Mouse (Mus musculus): Measurements from ENCODE around the gene Ly6g5b. TPM values are rescaled to one million over a fixed set of nuclear protein-coding genes. Genes with fewer than 3 reads are reported as not detected.
A peak's percentile ranks its signal among the peaks of the same experiment; 100 is the strongest.

Gene Ly6g5b
- polyA plus RNA-seq, 1 experiment: not detected

DNA sequence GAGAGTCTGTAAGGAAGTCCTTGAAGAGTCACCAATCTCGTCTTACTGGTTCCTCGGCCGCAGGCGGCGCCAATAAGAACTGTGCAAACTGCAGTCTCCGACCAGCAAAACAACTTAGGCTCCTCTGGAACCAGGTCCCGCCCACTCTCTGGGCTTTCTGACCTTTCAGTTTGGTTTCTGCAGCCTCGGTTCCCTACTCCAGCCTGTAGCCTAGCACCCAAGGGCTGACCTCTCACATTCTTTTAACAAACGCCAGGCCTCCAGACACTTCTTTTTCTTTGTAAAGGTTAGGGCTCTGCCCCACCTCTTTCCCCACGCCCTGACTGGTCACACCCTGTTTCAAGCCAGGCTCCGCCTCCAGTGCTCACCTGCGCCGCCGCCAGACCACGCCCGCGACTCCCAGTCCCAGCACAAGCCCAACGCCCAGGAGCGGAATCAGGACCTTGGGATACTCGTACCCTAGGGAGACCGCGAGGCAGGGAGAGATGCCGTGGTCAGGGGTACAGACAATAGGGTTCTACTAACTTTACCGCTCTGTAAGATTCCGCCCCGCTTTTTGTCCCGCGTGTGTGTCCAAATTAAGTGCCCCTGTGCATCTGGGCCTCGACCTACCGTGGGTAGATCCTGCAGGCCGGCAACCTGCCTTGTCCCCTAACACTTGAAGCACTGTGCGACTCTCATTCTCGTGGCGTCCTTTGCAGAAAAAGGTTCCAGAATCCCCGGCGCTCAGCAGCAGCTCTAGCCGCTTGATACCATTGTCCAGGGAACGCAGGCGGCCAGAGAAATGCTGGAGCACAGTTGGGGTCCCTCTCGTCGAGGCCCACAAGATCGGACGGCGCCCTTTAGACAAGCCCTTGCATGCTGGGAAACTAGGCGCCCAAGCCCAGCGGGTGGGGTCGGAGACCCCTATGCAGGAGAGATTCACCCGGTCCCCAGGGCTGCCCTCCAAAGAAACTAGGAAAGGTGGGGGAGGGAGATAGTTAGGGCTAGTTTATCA lies 50.0 kb downstream of the Ly6g5b start, which contains the start of gene Ly6g6c:
Gene Ly6g6c (plus strand): TSS at position 438 of the 997 bp plus-strand sequence.
- Histone ChIP-seq H3K9me3 (replicated peaks; ENCODE audit: control insufficient read depth, insufficient read depth, low read length, poor library complexity, severe bottlenecking) (no peaks in the 10 kb centered on the region), H3K4me1 (ENCODE audit: control insufficient read depth, insufficient read depth, low read length) (peaks cover 6% of the 10 kb centered on the region), H3K4me3 (ENCODE audit: low read depth, low read length) (peak within 1 kb of the TSS; percentile 79), H3K27me3 (ENCODE audit: control insufficient read depth, insufficient read depth, low read length, poor library complexity, severe bottlenecking) (no peaks in the 10 kb centered on the region), H3K36me3 (ENCODE audit: control insufficient read depth, insufficient read depth, low read length, poor library complexity, severe bottlenecking) (no peaks in the 10 kb centered on the region), H3K27ac (ENCODE audit: insufficient read depth, low read length) (peak within 1 kb of the TSS; percentile 93), H3K9ac (ENCODE audit: low read depth, poor library complexity, severe bottlenecking) (peak within 1 kb of the TSS; percentile 64)
- peak; percentile 40 for TF ChIP-seq EP300 (IDR thresholded peaks at IDR 0.05; ENCODE audit: insufficient read depth, low read depth, low read length)
- no peak for TF ChIP-seq CTCF (IDR thresholded peaks at IDR 0.05; ENCODE audit: low read depth, low read length)
- peak; percentile 64 for TF ChIP-seq POLR2A (IDR thresholded peaks at IDR 0.05; ENCODE audit: insufficient read depth, low read length)

DNA sequence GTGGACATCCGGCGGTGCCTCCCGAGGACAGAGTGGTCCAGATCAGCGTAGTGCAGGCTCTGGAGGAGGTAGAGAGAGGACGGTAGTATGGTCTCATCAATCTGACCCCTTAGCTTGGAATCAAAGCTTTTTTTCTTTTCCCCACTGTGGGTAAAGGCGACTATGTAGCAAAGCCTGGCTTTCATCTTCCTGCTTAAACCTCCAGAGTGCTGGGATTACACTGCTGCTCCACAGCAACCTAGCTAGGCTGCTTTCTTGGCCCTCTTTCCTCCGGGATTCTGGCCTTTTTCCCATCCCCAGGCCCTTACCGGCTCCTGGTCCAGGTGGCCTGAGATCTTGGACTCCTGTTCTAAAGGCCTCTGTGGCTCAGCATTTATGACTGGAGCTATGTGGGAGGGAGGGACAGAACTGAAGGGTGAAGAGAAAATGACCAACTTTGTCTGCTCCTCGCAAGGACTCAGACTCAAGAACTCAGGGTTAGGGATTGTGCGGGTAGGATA lies 50.8 kb downstream of the Ly6g5b start:
- peak overlapping the region; percentile 93 for H3K27ac ChIP-seq (ENCODE audit: insufficient read depth, low read length)
- peak overlapping the region; percentile 36 for H3K4me3 ChIP-seq (ENCODE audit: low read depth, low read length)
- H3K36me3 ChIP-seq (ENCODE audit: control insufficient read depth, insufficient read depth, low read length, poor library complexity, severe bottlenecking): no peaks in the 10 kb centered on the region
- H3K4me1 ChIP-seq (ENCODE audit: control insufficient read depth, insufficient read depth, low read length): peaks cover 6% of the 10 kb centered on the region
- no peaks in the 10 kb centered on the region for H3K9me3 ChIP-seq (replicated peaks; ENCODE audit: control insufficient read depth, insufficient read depth, low read length, poor library complexity, severe bottlenecking)
- H3K27me3 ChIP-seq (ENCODE audit: control insufficient read depth, insufficient read depth, low read length, poor library complexity, severe bottlenecking): no peaks in the 10 kb centered on the region
- H3K9ac ChIP-seq (ENCODE audit: low read depth, poor library complexity, severe bottlenecking): peak overlapping the region; percentile 10; the same call in 1 of the 2 replicates
- TF ChIP-seq EP300 (IDR thresholded peaks at IDR 0.05; ENCODE audit: insufficient read depth, low read depth, low read length) (no peak), CTCF (IDR thresholded peaks at IDR 0.05; ENCODE audit: low read depth, low read length) (no peak), POLR2A (IDR thresholded peaks at IDR 0.05; ENCODE audit: insufficient read depth, low read length) (no peak)

Other genes with a start within 250 kb of the Ly6g5b start
- 22.8 and 24.7 TPM in 2 replicates for gene Zbtb12, start 235.9 kb downstream of the Ly6g5b start, polyA plus RNA-seq (2011; ENCODE audit: insufficient read depth, insufficient read length, low read depth, missing spikeins)
- 0.41 TPM in 1 of 2 replicates, not detected in the other for gene Gm20547, start 233.4 kb downstream of the Ly6g5b start, polyA plus RNA-seq (2011; ENCODE audit: insufficient read depth, insufficient read length, low read depth, missing spikeins)
- 9.9 and 10.8 TPM in 2 replicates for gene C2, start 217.2 kb downstream of the Ly6g5b start, polyA plus RNA-seq (2011; ENCODE audit: insufficient read depth, insufficient read length, low read depth, missing spikeins)
- 60.9 and 75.4 TPM in 2 replicates for gene Ehmt2, start 217.0 kb downstream of the Ly6g5b start, polyA plus RNA-seq (2011; ENCODE audit: insufficient read depth, insufficient read length, low read depth, missing spikeins)
- 5.3 and 5.8 TPM in 2 replicates for gene Slc44a4, start 201.0 kb downstream of the Ly6g5b start, polyA plus RNA-seq (2011; ENCODE audit: insufficient read depth, insufficient read length, low read depth, missing spikeins)
- 13.6 and 15.1 TPM in 2 replicates for gene Neu1, start 184.2 kb downstream of the Ly6g5b start, polyA plus RNA-seq (2011; ENCODE audit: insufficient read depth, insufficient read length, low read depth, missing spikeins)
- 2.6 and 3.0 TPM in 2 replicates for gene Hspa1b, start 156.2 kb downstream of the Ly6g5b start, polyA plus RNA-seq (2011; ENCODE audit: insufficient read depth, insufficient read length, low read depth, missing spikeins)
- gene Gm20481, start 145.5 kb downstream of the Ly6g5b start, polyA plus RNA-seq (2011; ENCODE audit: insufficient read depth, insufficient read length, low read depth, missing spikeins): not detected in 2 replicates
- gene Hspa1a, start 143.3 kb downstream of the Ly6g5b start, polyA plus RNA-seq (2011; ENCODE audit: insufficient read depth, insufficient read length, low read depth, missing spikeins): 1.9 and 2.5 TPM in 2 replicates
- gene Hspa1l, start 142.7 kb downstream of the Ly6g5b start, polyA plus RNA-seq (2011; ENCODE audit: insufficient read depth, insufficient read length, low read depth, missing spikeins): 0.25 TPM in 1 of 2 replicates, not detected in the other
- 163 and 166 TPM in 2 replicates for gene Lsm2, start 133.6 kb downstream of the Ly6g5b start, polyA plus RNA-seq (2011; ENCODE audit: insufficient read depth, insufficient read length, low read depth, missing spikeins)
- 108 and 123 TPM in 2 replicates for gene Vars, start 114.4 kb downstream of the Ly6g5b start, polyA plus RNA-seq (2011; ENCODE audit: insufficient read depth, insufficient read length, low read depth, missing spikeins)
- gene Vwa7, start 98.8 kb downstream of the Ly6g5b start, polyA plus RNA-seq (2011; ENCODE audit: insufficient read depth, insufficient read length, low read depth, missing spikeins): 0.30 and 0.33 TPM in 2 replicates
- 1.7 and 3.9 TPM in 2 replicates for gene Sapcd1, start 87.4 kb downstream of the Ly6g5b start, polyA plus RNA-seq (2011; ENCODE audit: insufficient read depth, insufficient read length, low read depth, missing spikeins)
- gene Msh5, start 68.7 kb downstream of the Ly6g5b start, polyA plus RNA-seq (2011; ENCODE audit: insufficient read depth, insufficient read length, low read depth, missing spikeins): 6.7 and 7.4 TPM in 2 replicates
- gene Clic1, start 65.5 kb downstream of the Ly6g5b start, polyA plus RNA-seq (2011; ENCODE audit: insufficient read depth, insufficient read length, low read depth, missing spikeins): 173 and 182 TPM in 2 replicates
- gene Ddah2, start 56.4 kb downstream of the Ly6g5b start, polyA plus RNA-seq (2011; ENCODE audit: insufficient read depth, insufficient read length, low read depth, missing spikeins): 92.5 and 101 TPM in 2 replicates
- 3.7 and 4.0 TPM in 2 replicates for gene Ly6g6c, start 50.0 kb downstream of the Ly6g5b start, polyA plus RNA-seq (2011; ENCODE audit: insufficient read depth, insufficient read length, low read depth, missing spikeins)
- gene Mpig6b, start 49.2 kb downstream of the Ly6g5b start, polyA plus RNA-seq (2011; ENCODE audit: insufficient read depth, insufficient read length, low read depth, missing spikeins): 2.8 and 3.3 TPM in 2 replicates
- gene Ly6g6e, start 38.5 kb downstream of the Ly6g5b start, polyA plus RNA-seq (2011; ENCODE audit: insufficient read depth, insufficient read length, low read depth, missing spikeins): 27.5 and 31.2 TPM in 2 replicates
- 1.3 and 1.9 TPM in 2 replicates for gene Ly6g6d, start 37.4 kb downstream of the Ly6g5b start, polyA plus RNA-seq (2011; ENCODE audit: insufficient read depth, insufficient read length, low read depth, missing spikeins)
- not detected in 2 replicates for gene Ly6g6f, start 29.8 kb downstream of the Ly6g5b start, polyA plus RNA-seq (2011; ENCODE audit: insufficient read depth, insufficient read length, low read depth, missing spikeins)
- gene Abhd16a, start 26.2 kb downstream of the Ly6g5b start, polyA plus RNA-seq (2011; ENCODE audit: insufficient read depth, insufficient read length, low read depth, missing spikeins): 12.7 and 15.6 TPM in 2 replicates
- gene Ly6g5c, start 7.1 kb downstream of the Ly6g5b start, polyA plus RNA-seq (2011; ENCODE audit: insufficient read depth, insufficient read length, low read depth, missing spikeins): not detected in 2 replicates
- 18.9 and 19.1 TPM in 2 replicates for gene Gpank1, start 6.0 kb upstream of the Ly6g5b start, polyA plus RNA-seq (2011; ENCODE audit: insufficient read depth, insufficient read length, low read depth, missing spikeins)
- 146 and 173 TPM in 2 replicates for gene Csnk2b, start 6.6 kb upstream of the Ly6g5b start, polyA plus RNA-seq (2011; ENCODE audit: insufficient read depth, insufficient read length, low read depth, missing spikeins)
- gene D17H6S53E, start 10.9 kb upstream of the Ly6g5b start, polyA plus RNA-seq (2011; ENCODE audit: insufficient read depth, insufficient read length, low read depth, missing spikeins): 4.3 and 8.1 TPM in 2 replicates
- not detected in 2 replicates for gene Apom, start 16.6 kb upstream of the Ly6g5b start, polyA plus RNA-seq (2011; ENCODE audit: insufficient read depth, insufficient read length, low read depth, missing spikeins)
- gene Bag6, start 19.8 kb upstream of the Ly6g5b start, polyA plus RNA-seq (2011; ENCODE audit: insufficient read depth, insufficient read length, low read depth, missing spikeins): 231 and 262 TPM in 2 replicates
- 236 and 256 TPM in 2 replicates for gene Prrc2a, start 49.5 kb upstream of the Ly6g5b start, polyA plus RNA-seq (2011; ENCODE audit: insufficient read depth, insufficient read length, low read depth, missing spikeins)
- 2.1 TPM in 1 of 2 replicates, not detected in the other for gene Aif1, start 60.6 kb upstream of the Ly6g5b start, polyA plus RNA-seq (2011; ENCODE audit: insufficient read depth, insufficient read length, low read depth, missing spikeins)
- gene Lst1, start 73.0 kb upstream of the Ly6g5b start, polyA plus RNA-seq (2011; ENCODE audit: insufficient read depth, insufficient read length, low read depth, missing spikeins): 2.3 and 2.5 TPM in 2 replicates
- gene Ltb, start 79.0 kb upstream of the Ly6g5b start, polyA plus RNA-seq (2011; ENCODE audit: insufficient read depth, insufficient read length, low read depth, missing spikeins): 10.7 and 14.2 TPM in 2 replicates
- gene Tnf, start 86.6 kb upstream of the Ly6g5b start, polyA plus RNA-seq (2011; ENCODE audit: insufficient read depth, insufficient read length, low read depth, missing spikeins): not detected in 2 replicates
- gene Lta, start 89.9 kb upstream of the Ly6g5b start, polyA plus RNA-seq (2011; ENCODE audit: insufficient read depth, insufficient read length, low read depth, missing spikeins): 0.64 TPM in 1 of 2 replicates, not detected in the other
- gene Gm16181, start 105.4 kb upstream of the Ly6g5b start, polyA plus RNA-seq (2011; ENCODE audit: insufficient read depth, insufficient read length, low read depth, missing spikeins): not detected in 2 replicates
- 2.3 and 4.2 TPM in 2 replicates for gene Atp6v1g2, start 118.2 kb upstream of the Ly6g5b start, polyA plus RNA-seq (2011; ENCODE audit: insufficient read depth, insufficient read length, low read depth, missing spikeins)
- gene Nfkbil1, start 120.4 kb upstream of the Ly6g5b start, polyA plus RNA-seq (2011; ENCODE audit: insufficient read depth, insufficient read length, low read depth, missing spikeins): 7.9 and 12.5 TPM in 2 replicates
- gene Ddx39b, start 126.3 kb upstream of the Ly6g5b start, polyA plus RNA-seq (2011; ENCODE audit: insufficient read depth, insufficient read length, low read depth, missing spikeins): 245 and 258 TPM in 2 replicates
- 19.8 and 23.1 TPM in 2 replicates for gene H2-D1, start 147.3 kb upstream of the Ly6g5b start, polyA plus RNA-seq (2011; ENCODE audit: insufficient read depth, insufficient read length, low read depth, missing spikeins)
- not detected in 2 replicates for gene H2-Q1, start 205.0 kb upstream of the Ly6g5b start, polyA plus RNA-seq (2011; ENCODE audit: insufficient read depth, insufficient read length, low read depth, missing spikeins)
- gene H2-Q2, start 226.8 kb upstream of the Ly6g5b start, polyA plus RNA-seq (2011; ENCODE audit: insufficient read depth, insufficient read length, low read depth, missing spikeins): 5.6 and 5.8 TPM in 2 replicates

Measured in ES-Bruce4 (cell line).